In genomic region chrX:13230615-13231179, GRCm38 (mm10) we compare ENCODE assay signal across 8 mouse cellular contexts. TPM values are rescaled to one million over a fixed set of nuclear protein-coding genes. Genes with fewer than 3 reads are reported as not detected.
DNase-seq lines count a peak whose midpoint lies in the region; ATAC-seq lines count a peak whose summit lies in the region.

No protein-coding gene starts in this region.

- intact Hi-C loops in left cerebral cortex, postnatal 14 days (cut with DNase I), result loop anchor here (1.0 kb wide), 1 partner anchor 51 kb away; no protein-coding TSS in a partner anchor

- peak overlapping the region; percentile 53 for H3K4me2 ChIP-seq in intestine, embryonic 15.5 days (replicated peaks)

- H3K9me3 ChIP-seq in intestine, embryonic 15.5 days, result no peaks in the 10 kb centered on the region

- 15% methylated on average over 17 of the region's 17 CpGs for WGBS in intestine, embryonic 15.5 days

- no peaks in the 10 kb centered on the region for H3K27me3 ChIP-seq in intestine, embryonic 15.5 days (replicated peaks)

- peak overlapping the region; percentile 31 for H3K4me3 ChIP-seq in intestine, embryonic 15.5 days (replicated peaks)

- H3K36me3 ChIP-seq in intestine, embryonic 15.5 days, result no peaks in the 10 kb centered on the region

- peak; percentile 86 for DNase-seq in ovary, adult 18-20 months (ENCODE audit: low spot score)
- DNase-seq in ovary, postnatal 14 days (ENCODE audit: low spot score), result no peak
- peak; percentile 84 for DNase-seq in embryo, embryonic 11.5 days (ENCODE audit: low read depth, low spot score)
- DNase-seq in gastrocnemius, postnatal 25 days, result peak; percentile 73
- DNase-seq in left cerebral cortex, postnatal 14 days (ENCODE audit: low spot score in 2 of 2), result peak; percentile 81 to 94
- DNase-seq in skeletal muscle tissue, adult 2 months (ENCODE audit: low read depth, low spot score), result peak; percentile 91

- no peaks in the 10 kb centered on the region for H3K4me1 ChIP-seq in intestine, embryonic 15.5 days (replicated peaks)

- H3K27ac ChIP-seq in intestine, embryonic 15.5 days, result peak overlapping the region; percentile 66

- peak; percentile 97 for ATAC-seq in intestine, embryonic 15.5 days
- ATAC-seq in megakaryocyte-erythroid progenitor cell, adult 5-6 weeks (replicated peaks; ENCODE audit: low FRiP score, low TSS enrichment, poor library complexity, severe bottlenecking), result peak; percentile 97

- H3K9ac ChIP-seq in intestine, embryonic 15.5 days, result peak overlapping the region; percentile 42

RNA-seq across cellular contexts. Expression of gene Ddx3x, which starts 50.1 kb away (rescaled TPM):
- total RNA-seq in gastrocnemius, postnatal 25 days (2021), result 100 to 1,000 TPM in 1 of 2 experiments, 10 to 100 TPM in 1; 87.2 to 130 TPM
- polyA plus RNA-seq in intestine, embryonic 15.5 days (2015; fragmentation: Nextera tagmentation; extraction: Ambion mirVana), result 112 and 128 TPM in 2 replicates
- 100 to 1,000 TPM; 134 to 186 TPM for total RNA-seq in left cerebral cortex, postnatal 14 days (2021)
- 217 and 234 TPM in 2 replicates for total RNA-seq in megakaryocyte-erythroid progenitor cell, adult 5-6 weeks (2014; fragmentation: Nextera tagmentation)
- total RNA-seq in megakaryocyte-erythroid progenitor cell, adult 5-6 weeks (2017), result 759 and 878 TPM in 2 replicates
